Mouse (Mus musculus): ENCODE data around the gene Ptgir. TPM values are rescaled to one million over a fixed set of nuclear protein-coding genes. Genes with fewer than 3 reads are reported as not detected.
A peak's percentile ranks its signal among the peaks of the same experiment; 100 is the strongest.

Gene Ptgir
- polyA plus RNA-seq, 1 experiment from 2014 or later, result 2.6 TPM

- WGBS, result 28% methylated on average over 10 of the region's 10 CpGs
- H3K4me1 ChIP-seq (ENCODE audit: insufficient read depth, low read length), result peaks cover 20% of the 10 kb centered on the region
- no peak overlapping the region for H3K4me2 ChIP-seq (replicated peaks; ENCODE audit: low read depth, low read length)
- no peak overlapping the region for H3K27ac ChIP-seq (ENCODE audit: low read length)
- H3K4me3 ChIP-seq (ENCODE audit: low read length), result no peak overlapping the region
- no peak overlapping the region for H3K9ac ChIP-seq (replicated peaks; ENCODE audit: low read length)
- H3K36me3 ChIP-seq (ENCODE audit: insufficient read depth, low read length), result peaks cover 46% of the 10 kb centered on the region
- H3K9me3 ChIP-seq (ENCODE audit: low read length), result no peaks in the 10 kb centered on the region
- no peaks in the 10 kb centered on the region for H3K27me3 ChIP-seq (ENCODE audit: insufficient read depth, low read length)
- ATAC-seq (ENCODE audit: low FRiP score, low TSS enrichment), result peak; percentile 75; the same call in 1 of the 2 replicates
Observed at GRCm38 (mm10) chr7:16913806-16914452, 7.6 kb downstream of the Ptgir start.

GRCm38 (mm10) chr7:16914453-16915343 is 8.4 kb downstream of the Ptgir start:
- H3K27me3 ChIP-seq (ENCODE audit: insufficient read depth, low read length), result no peaks in the 10 kb centered on the region
- ATAC-seq (ENCODE audit: low FRiP score, low TSS enrichment), result no peak
- no peak overlapping the region for H3K27ac ChIP-seq (ENCODE audit: low read length)
- H3K36me3 ChIP-seq (ENCODE audit: insufficient read depth, low read length), result peaks cover 51% of the 10 kb centered on the region
- no peak overlapping the region for H3K4me2 ChIP-seq (replicated peaks; ENCODE audit: low read depth, low read length)
- H3K9me3 ChIP-seq (ENCODE audit: low read length), result no peaks in the 10 kb centered on the region
- WGBS, result 84% methylated on average over 18 of the region's 18 CpGs
- peaks cover 21% of the 10 kb centered on the region for H3K4me1 ChIP-seq (ENCODE audit: insufficient read depth, low read length)
- no peak overlapping the region for H3K4me3 ChIP-seq (ENCODE audit: low read length)
- H3K9ac ChIP-seq (replicated peaks; ENCODE audit: low read length), result no peak overlapping the region

DNA sequence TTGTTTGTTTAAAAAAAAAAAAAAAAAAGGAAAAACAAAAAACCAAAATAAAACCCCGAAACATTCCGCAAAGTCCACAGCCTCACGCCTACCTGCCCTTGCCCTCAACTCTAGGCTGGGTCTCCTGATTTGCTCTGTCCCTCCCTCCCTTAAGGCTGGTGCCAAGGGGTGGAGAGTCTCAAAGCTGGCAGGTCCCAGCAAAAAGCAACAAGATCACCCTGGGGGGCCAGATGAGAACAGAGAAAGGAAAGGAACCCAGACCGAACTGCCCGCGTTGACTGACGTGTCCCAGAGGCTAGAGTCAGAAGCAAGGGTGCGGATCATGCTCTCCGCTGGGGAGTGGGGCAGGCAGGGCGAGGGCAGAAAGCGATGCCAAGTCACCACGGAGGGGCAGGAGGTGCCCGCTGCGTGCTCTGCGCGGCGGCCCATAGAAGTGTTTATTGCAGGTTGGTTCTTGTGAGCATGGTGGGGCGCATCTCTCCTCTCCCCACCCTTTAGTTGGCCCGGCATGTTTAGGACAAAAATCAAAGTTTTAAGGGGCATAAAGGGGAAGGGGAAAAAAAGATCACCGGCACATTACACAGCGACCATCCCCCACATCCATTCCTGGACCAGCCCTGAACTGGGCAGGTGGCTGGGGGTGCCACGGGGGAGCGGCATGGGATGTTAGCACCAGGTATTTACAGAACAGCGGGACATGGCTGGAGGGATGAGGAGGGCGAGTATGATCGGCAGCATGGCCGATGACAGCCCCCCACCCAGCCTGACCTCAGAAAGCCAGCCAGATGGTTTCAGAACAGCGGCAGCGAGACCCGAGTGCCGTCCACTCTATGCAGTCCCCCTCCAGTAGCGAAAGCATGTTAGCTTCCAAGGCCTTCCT is 9.4 kb downstream of the Ptgir start:
- Histone ChIP-seq H3K4me1 (ENCODE audit: insufficient read depth, low read length) (peaks cover 25% of the 10 kb centered on the region), H3K36me3 (ENCODE audit: insufficient read depth, low read length) (peaks cover 52% of the 10 kb centered on the region), H3K4me2 (replicated peaks; ENCODE audit: low read depth, low read length) (no peak overlapping the region), H3K9ac (replicated peaks; ENCODE audit: low read length) (no peak overlapping the region), H3K9me3 (ENCODE audit: low read length) (no peaks in the 10 kb centered on the region), H3K27me3 (ENCODE audit: insufficient read depth, low read length) (no peaks in the 10 kb centered on the region), H3K4me3 (ENCODE audit: low read length) (no peak overlapping the region), H3K27ac (ENCODE audit: low read length) (no peak overlapping the region)
- 89% methylated on average over 32 of the region's 32 CpGs for WGBS
- ATAC-seq (ENCODE audit: low FRiP score, low TSS enrichment), result no peak

DNA sequence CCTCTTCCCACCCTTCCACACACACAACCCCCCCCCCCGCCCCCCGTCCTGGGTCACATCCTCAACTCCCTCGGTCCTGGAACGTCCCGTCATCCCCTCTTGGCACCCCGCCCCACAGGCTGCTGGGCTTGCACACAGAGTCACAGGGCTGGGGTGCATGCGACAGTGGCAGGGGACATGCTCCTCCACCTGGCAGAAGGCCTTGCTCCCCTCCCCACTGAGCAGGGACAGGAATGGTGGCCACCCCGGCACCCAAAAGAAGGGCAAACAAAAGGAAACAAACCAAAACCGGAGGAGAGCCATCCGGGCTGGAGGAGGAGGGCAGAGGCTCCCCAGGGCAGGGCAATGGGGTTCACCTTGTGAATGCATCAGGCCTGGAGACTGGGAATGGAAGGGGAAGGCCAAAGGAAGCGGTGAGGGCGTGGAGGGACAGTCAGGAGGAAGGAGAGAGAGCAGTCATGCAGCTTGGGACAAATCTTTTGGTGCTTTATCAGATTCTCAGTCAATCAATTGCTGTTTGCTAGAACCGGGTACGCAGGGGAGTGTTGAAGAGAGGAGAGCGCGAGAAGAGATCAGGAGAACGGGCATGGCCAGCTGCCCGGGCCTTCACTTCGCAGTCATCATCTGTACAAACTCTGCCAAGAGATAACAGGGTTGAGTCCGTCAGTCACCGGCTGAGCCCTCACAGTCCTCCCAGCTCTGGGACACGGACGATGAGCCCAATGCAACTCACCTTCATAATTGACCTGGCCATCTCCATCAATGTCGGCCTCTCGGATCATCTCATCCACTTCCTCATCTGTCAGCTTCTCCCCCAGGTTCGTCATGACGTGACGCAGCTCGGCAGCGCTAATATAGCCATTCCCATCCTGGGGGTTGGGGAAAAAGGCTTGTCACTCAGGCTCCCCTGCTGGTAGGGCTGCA is 10.3 kb downstream of the Ptgir start:
- peaks cover 34% of the 10 kb centered on the region for H3K4me1 ChIP-seq (ENCODE audit: insufficient read depth, low read length)
- no peak overlapping the region for H3K4me3 ChIP-seq (ENCODE audit: low read length)
- WGBS, result 79% methylated on average over 29 of the region's 30 CpGs
- H3K36me3 ChIP-seq (ENCODE audit: insufficient read depth, low read length), result peaks cover 52% of the 10 kb centered on the region
- no peak overlapping the region for H3K4me2 ChIP-seq (replicated peaks; ENCODE audit: low read depth, low read length)
- H3K9ac ChIP-seq (replicated peaks; ENCODE audit: low read length), result no peak overlapping the region
- no peaks in the 10 kb centered on the region for H3K27me3 ChIP-seq (ENCODE audit: insufficient read depth, low read length)
- H3K27ac ChIP-seq (ENCODE audit: low read length), result no peak overlapping the region
- H3K9me3 ChIP-seq (ENCODE audit: low read length), result no peaks in the 10 kb centered on the region
- no peak for ATAC-seq (ENCODE audit: low FRiP score, low TSS enrichment)

DNA sequence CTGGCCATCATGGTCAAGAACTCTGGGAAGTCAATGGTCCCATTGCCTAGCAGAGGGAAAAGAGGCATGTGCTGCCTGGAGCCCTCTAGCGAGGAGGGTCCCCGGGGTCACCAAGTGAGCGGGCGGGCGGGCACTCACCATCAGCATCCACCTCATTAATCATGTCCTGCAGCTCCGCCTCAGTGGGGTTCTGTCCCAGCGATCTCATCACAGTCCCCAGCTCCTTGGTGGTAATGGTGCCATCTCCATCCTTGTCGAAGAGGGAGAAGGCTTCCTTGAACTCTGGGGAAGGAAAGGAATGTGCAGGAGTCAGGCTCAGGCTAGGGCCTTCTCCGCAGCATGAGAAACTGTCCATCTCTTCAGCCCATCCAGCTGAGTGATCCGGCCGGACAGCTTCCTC is 11.2 kb downstream of the Ptgir start:
- H3K9me3 ChIP-seq (ENCODE audit: low read length), result no peaks in the 10 kb centered on the region

GRCm38 (mm10) chr7:16918014-16918413 is 11.7 kb downstream of the Ptgir start:
- 76% methylated on average over 9 of the region's 9 CpGs for WGBS
- H3K9me3 ChIP-seq (ENCODE audit: low read length), result no peaks in the 10 kb centered on the region
- H3K27me3 ChIP-seq (ENCODE audit: insufficient read depth, low read length), result no peaks in the 10 kb centered on the region
- no peak overlapping the region for H3K4me3 ChIP-seq (ENCODE audit: low read length)
- H3K9ac ChIP-seq (replicated peaks; ENCODE audit: low read length), result no peak overlapping the region
- peaks cover 48% of the 10 kb centered on the region for H3K4me1 ChIP-seq (ENCODE audit: insufficient read depth, low read length)
- no peak overlapping the region for H3K27ac ChIP-seq (ENCODE audit: low read length)
- ATAC-seq (ENCODE audit: low FRiP score, low TSS enrichment), result no peak
- peaks cover 52% of the 10 kb centered on the region for H3K36me3 ChIP-seq (ENCODE audit: insufficient read depth, low read length)
- H3K4me2 ChIP-seq (replicated peaks; ENCODE audit: low read depth, low read length), result no peak overlapping the region

More for the DNA sequence above, 11.2 kb downstream of the Ptgir start:
- no peaks in the 10 kb centered on the region for H3K27me3 ChIP-seq (ENCODE audit: insufficient read depth, low read length)
- H3K4me1 ChIP-seq (ENCODE audit: insufficient read depth, low read length), result peaks cover 43% of the 10 kb centered on the region
- ATAC-seq (ENCODE audit: low FRiP score, low TSS enrichment), result no peak
- no peak overlapping the region for H3K27ac ChIP-seq (ENCODE audit: low read length)
- H3K9ac ChIP-seq (replicated peaks; ENCODE audit: low read length), result no peak overlapping the region
- WGBS, result 47% methylated on average over 11 of the region's 11 CpGs
- peaks cover 52% of the 10 kb centered on the region for H3K36me3 ChIP-seq (ENCODE audit: insufficient read depth, low read length)
- no peak overlapping the region for H3K4me3 ChIP-seq (ENCODE audit: low read length)
- H3K4me2 ChIP-seq (replicated peaks; ENCODE audit: low read depth, low read length), result no peak overlapping the region

DNA sequence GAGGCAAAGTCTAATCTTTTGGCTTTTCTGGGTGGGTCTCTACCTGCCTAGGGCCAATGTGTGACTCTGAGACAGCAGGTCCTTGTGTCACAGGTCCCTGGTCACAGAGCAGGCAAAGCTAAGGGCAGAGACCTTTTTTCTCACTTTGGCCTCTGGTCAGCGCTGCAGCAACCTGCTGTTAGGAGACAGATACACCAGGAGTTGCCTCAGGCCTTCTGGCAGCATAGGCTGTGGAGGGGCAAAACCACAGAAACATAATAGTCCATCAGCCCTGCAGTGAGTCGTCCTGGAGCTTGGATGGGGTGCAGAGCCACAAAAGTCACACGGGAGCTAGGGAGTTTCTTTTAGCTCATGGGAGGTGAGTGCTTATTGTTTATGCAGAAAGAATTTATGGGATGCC is 12.4 kb downstream of the Ptgir start:
- Histone ChIP-seq H3K9ac (replicated peaks; ENCODE audit: low read length) (no peak overlapping the region), H3K9me3 (ENCODE audit: low read length) (no peaks in the 10 kb centered on the region), H3K4me2 (replicated peaks; ENCODE audit: low read depth, low read length) (no peak overlapping the region), H3K4me1 (ENCODE audit: insufficient read depth, low read length) (peaks cover 48% of the 10 kb centered on the region), H3K27me3 (ENCODE audit: insufficient read depth, low read length) (no peaks in the 10 kb centered on the region), H3K4me3 (ENCODE audit: low read length) (no peak overlapping the region), H3K36me3 (ENCODE audit: insufficient read depth, low read length) (peaks cover 52% of the 10 kb centered on the region), H3K27ac (ENCODE audit: low read length) (no peak overlapping the region)
- ATAC-seq (ENCODE audit: low FRiP score, low TSS enrichment), result no peak
- 73% methylated on average over 3 of the region's 3 CpGs for WGBS

- WGBS, result 74% methylated on average over 13 of the region's 13 CpGs
- Histone ChIP-seq H3K36me3 (ENCODE audit: insufficient read depth, low read length) (peaks cover 48% of the 10 kb centered on the region), H3K4me1 (ENCODE audit: insufficient read depth, low read length) (peaks cover 48% of the 10 kb centered on the region), H3K4me3 (ENCODE audit: low read length) (no peak overlapping the region), H3K9ac (replicated peaks; ENCODE audit: low read length) (peak overlapping the region; percentile 39; the same call in 1 of the 2 replicates), H3K4me2 (replicated peaks; ENCODE audit: low read depth, low read length) (peak overlapping the region; percentile 12), H3K27me3 (ENCODE audit: insufficient read depth, low read length) (no peaks in the 10 kb centered on the region), H3K9me3 (ENCODE audit: low read length) (no peaks in the 10 kb centered on the region), H3K27ac (ENCODE audit: low read length) (no peak overlapping the region)
- no peak for ATAC-seq (ENCODE audit: low FRiP score, low TSS enrichment)
Observed at GRCm38 (mm10) chr7:16919395-16920149, 13.3 kb downstream of the Ptgir start.

All from kidney, embryonic 16.5 days (tissue).